Mouse (Mus musculus): ENCODE data around the gene Peg3.

Gene Peg3

GRCm38 (mm10) chr7:6709396-6709795, 20.8 kb downstream of the Peg3 start:
- CTCF ChIA-PET = no interaction called here

DNA sequence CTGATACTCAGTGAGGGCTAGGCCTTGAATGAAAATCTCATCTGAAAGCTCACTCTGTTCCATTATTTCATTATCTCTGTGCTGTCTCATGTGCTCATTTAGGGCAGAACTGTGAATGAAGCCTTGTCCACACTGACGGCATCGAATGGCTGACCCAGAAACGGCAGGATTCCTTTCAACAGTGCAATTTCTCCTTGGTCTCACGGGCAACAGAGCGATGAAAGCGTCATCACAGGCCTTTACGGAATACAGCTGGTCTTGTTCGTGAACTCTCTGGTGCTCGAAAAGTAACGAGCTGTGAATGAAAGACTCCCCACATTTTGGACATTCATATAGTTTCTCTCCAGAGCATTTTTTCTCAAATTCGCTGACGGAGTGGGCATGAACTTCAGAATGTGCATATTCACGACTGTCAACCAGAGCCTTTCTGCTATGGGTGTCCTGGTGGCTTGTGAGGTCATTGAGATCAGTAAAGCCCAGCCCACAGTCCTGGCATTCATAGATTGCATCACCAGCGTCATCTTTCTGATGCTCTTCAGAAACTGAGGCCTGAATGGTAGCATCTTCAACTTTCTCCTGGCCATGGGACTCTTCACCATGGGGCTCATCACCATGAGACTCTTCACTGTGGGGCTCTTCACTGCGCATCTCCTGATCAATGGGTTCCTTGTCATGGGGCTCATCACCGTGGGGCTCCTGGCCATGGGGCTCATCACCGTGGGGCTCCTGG, 21.6 kb downstream of the Peg3 start:
- CTCF ChIA-PET = no interaction called here

- CTCF ChIA-PET = no interaction called here
Measured at GRCm38 (mm10) chr7:6707416-6708015, 22.7 kb downstream of the Peg3 start.

GRCm38 (mm10) chr7:6699230-6699629, 31.0 kb downstream of the Peg3 start:
- CTCF ChIA-PET = no interaction called here

GRCm38 (mm10) chr7:6696241-6697045, 33.8 kb downstream of the Peg3 start, which contains the start of gene Zim1:
Zim1 (minus strand) TSS chr7:6696450.
- CTCF ChIA-PET = no interaction called here

- CTCF ChIA-PET = no interaction called here
Measured at GRCm38 (mm10) chr7:6685511-6685910, 44.7 kb downstream of the Peg3 start.

- CTCF ChIA-PET = no interaction called here
Measured at GRCm38 (mm10) chr7:6666726-6667125, 63.5 kb downstream of the Peg3 start.

GRCm38 (mm10) chr7:6663430-6663829, 66.8 kb downstream of the Peg3 start:
- CTCF ChIA-PET = interaction anchor here (0.7 kb wide), 1 partner anchor 28 kb away, joined by 4 read pairs; no protein-coding TSS in a partner anchor

- CTCF ChIA-PET = no interaction called here
Measured at GRCm38 (mm10) chr7:6659605-6660004, 70.6 kb downstream of the Peg3 start.

DNA sequence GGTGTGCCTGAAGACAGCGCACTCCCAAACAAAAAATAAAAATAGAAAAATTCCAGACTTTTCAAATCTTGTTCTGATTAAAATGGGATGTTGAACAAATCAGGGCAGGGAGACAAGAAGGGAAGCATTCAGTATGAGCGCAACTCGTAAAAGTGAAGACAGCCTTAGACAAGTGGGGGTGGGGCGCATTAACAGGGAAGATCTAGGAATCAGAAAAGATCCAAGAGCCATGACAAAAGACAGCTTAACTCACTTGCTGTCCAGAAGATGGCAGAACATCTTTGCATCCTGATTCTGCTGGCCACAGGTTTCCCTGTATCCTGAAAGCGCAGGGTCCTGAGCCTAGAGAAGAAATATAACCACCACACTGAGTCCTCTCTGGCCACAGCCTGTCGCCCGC, 71.6 kb downstream of the Peg3 start:
- CTCF ChIA-PET = no interaction called here
